Mouse (Mus musculus): ENCODE results near the gene Pias3.

DNA sequence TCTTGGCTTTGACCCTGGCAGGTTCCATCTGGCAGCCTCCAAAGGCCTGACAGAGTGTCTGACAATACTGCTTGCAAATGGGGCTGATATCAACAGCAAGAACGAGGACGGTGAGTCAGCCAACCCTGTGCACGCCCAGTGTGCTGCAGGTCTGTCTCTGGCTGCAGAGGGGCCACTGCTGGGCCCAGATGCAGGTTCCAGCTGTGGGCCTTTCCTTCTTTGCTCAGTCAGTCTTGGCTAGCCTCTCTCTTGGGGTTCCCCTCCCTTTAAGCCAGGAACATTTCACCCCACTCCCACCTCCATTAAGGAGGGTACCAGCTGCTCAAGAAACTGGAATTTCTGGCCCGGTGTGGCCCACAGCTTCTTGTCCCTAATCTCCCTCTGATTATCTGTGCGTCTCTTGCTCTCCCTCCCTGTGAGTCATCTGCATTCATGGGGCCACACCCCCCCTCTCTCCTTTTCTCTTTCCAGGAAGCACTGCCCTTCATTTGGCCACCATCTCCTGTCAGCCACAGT lies 17.0 kb upstream of the Pias3 start:
- TF ChIP-seq ZC3H11A (IDR thresholded peaks at IDR 0.05; ENCODE audit: borderline replicate concordance, low read depth, low read length) (no peak), CHD2 (IDR thresholded peaks at IDR 0.05; ENCODE audit: low read depth, low read length) (no peak), MAFK (IDR thresholded peaks at IDR 0.05; ENCODE audit: insufficient read depth, low read depth, low read length) (no peak)
